In genomic region chr13:51753168-51753465, GRCm38 (mm10) we compare ENCODE assay signal across 10 mouse cellular contexts. TPM values are rescaled to one million over a fixed set of nuclear protein-coding genes. Genes with fewer than 3 reads are reported as not detected.
A peak's percentile ranks its signal among the peaks of the same experiment; 100 is the strongest.
DNase-seq lines count a peak whose midpoint lies in the region; ATAC-seq and TF ChIP-seq lines count a peak whose summit lies in the region.
"Had no signal": no experiment of that assay in that cellular context is flagged by ENCODE, and none has a peak within 500 bp of the region (broad histone marks: within the 10 kb centered on the region; RNA-seq: fewer than 3 reads in every experiment).

No protein-coding gene starts in this region.

- peaks cover 71% of the 10 kb centered on the region for H3K4me1 ChIP-seq in heart, embryonic 16.5 days (ENCODE audit: control insufficient read depth, insufficient read depth, low read length)
- peaks cover 11% of the 10 kb centered on the region for H3K4me1 ChIP-seq in heart, adult 2 months (ENCODE audit: control insufficient read depth, insufficient read depth, low read length)
- peaks cover 97% of the 10 kb centered on the region for H3K4me1 ChIP-seq in E14TG2a.4 (replicated peaks; ENCODE audit: low read depth, low read length)
- H3K4me1 ChIP-seq in embryonic facial prominence, embryonic 14.5 days (ENCODE audit: control insufficient read depth, insufficient read depth, low read length), result peaks cover 58% of the 10 kb centered on the region
- H3K4me1 ChIP-seq in limb, embryonic 14.5 days (ENCODE audit: control insufficient read depth, insufficient read depth, low read length), result peaks cover 43% of the 10 kb centered on the region

- peak overlapping the region; percentile 55 for H3K9ac ChIP-seq in heart, embryonic 16.5 days (ENCODE audit: low read length)
- H3K9ac ChIP-seq in heart, adult 2 months (ENCODE audit: low read depth, low read length), result no peak overlapping the region
- H3K9ac ChIP-seq in embryonic facial prominence, embryonic 14.5 days (ENCODE audit: low read depth, low read length), result no peak overlapping the region
- H3K9ac ChIP-seq in limb, embryonic 14.5 days (ENCODE audit: low read depth, low read length, severe bottlenecking), result 0 out of 2 replicates have a peak overlapping the region, but pooled peaks have one; percentile 21

- WGBS in heart, embryonic 16.5 days, result 52% methylated on average over 6 of the region's 6 CpGs
- WGBS in heart, adult 2 months, result 76% methylated on average over 6 of the region's 6 CpGs
- WGBS in embryonic facial prominence, embryonic 14.5 days, result 54% methylated on average over 6 of the region's 6 CpGs
- WGBS in limb, embryonic 14.5 days, result 39% methylated on average over 6 of the region's 6 CpGs

- H3K9me3 ChIP-seq in heart, embryonic 16.5 days (replicated peaks; ENCODE audit: control insufficient read depth, low read length), result no peaks in the 10 kb centered on the region
- no peaks in the 10 kb centered on the region for H3K9me3 ChIP-seq in E14TG2a.4 (ENCODE audit: low read length)
- no peaks in the 10 kb centered on the region for H3K9me3 ChIP-seq in embryonic facial prominence, embryonic 14.5 days (ENCODE audit: control insufficient read depth, low read length)
- H3K9me3 ChIP-seq in limb, embryonic 14.5 days (ENCODE audit: control insufficient read depth, low read length), result no peaks in the 10 kb centered on the region

- H3K4me3 ChIP-seq in heart, embryonic 16.5 days (ENCODE audit: low read length), result no peak overlapping the region
- H3K4me3 ChIP-seq in heart, adult 2 months, result no peak overlapping the region
- peak overlapping the region; percentile 60 for H3K4me3 ChIP-seq in E14TG2a.4 (replicated peaks; ENCODE audit: low read length)
- no peak overlapping the region for H3K4me3 ChIP-seq in embryonic facial prominence, embryonic 14.5 days (ENCODE audit: low read depth, low read length)
- no peak overlapping the region for H3K4me3 ChIP-seq in limb, embryonic 14.5 days (replicated peaks; ENCODE audit: low read length)

- DNase-seq in heart, adult 2 months, result no peak
- no peak for DNase-seq in embryonic facial prominence, embryonic 14.5 days (ENCODE audit: low spot score)
- no peak for DNase-seq in limb, embryonic 14.5 days (ENCODE audit: low spot score)
- DNase-seq in lung, postnatal 36 days, result no peak
- DNase-seq in gastrocnemius, postnatal 36 days, result no peak
- DNase-seq: adrenal gland, adult 8-10 months; lung, postnatal 14 days had no signal

- no peaks in the 10 kb centered on the region for H3K27me3 ChIP-seq in heart, embryonic 16.5 days (ENCODE audit: control insufficient read depth, insufficient read depth, low read length)
- H3K27me3 ChIP-seq in heart, adult 2 months (ENCODE audit: control insufficient read depth, insufficient read depth, low read length), result no peaks in the 10 kb centered on the region
- H3K27me3 ChIP-seq in E14TG2a.4 (ENCODE audit: insufficient read depth, low read length), result no peaks in the 10 kb centered on the region
- no peaks in the 10 kb centered on the region for H3K27me3 ChIP-seq in embryonic facial prominence, embryonic 14.5 days (replicated peaks; ENCODE audit: control insufficient read depth, insufficient read depth, low read length)
- no peaks in the 10 kb centered on the region for H3K27me3 ChIP-seq in limb, embryonic 14.5 days (ENCODE audit: control insufficient read depth, insufficient read depth, low read length)

- TF ChIP-seq POLR2A in heart, adult 2 months (IDR thresholded peaks at IDR 0.05; ENCODE audit: insufficient read depth, low read depth, low read length), result no peak
- TF ChIP-seq POLR2A in limb, embryonic 14.5 days (IDR thresholded peaks at IDR 0.05; ENCODE audit: borderline replicate concordance, extremely low read depth, insufficient read depth, insufficient read length), result no peak

- no peak for TF ChIP-seq CTCF in heart, adult 2 months (IDR thresholded peaks at IDR 0.05)
- no peak for TF ChIP-seq CTCF in E14TG2a.4 (conservative IDR thresholded peaks at IDR 0.05; ENCODE audit: low read length)

- no peak overlapping the region for H3K4me2 ChIP-seq in heart, embryonic 16.5 days (ENCODE audit: low read depth, low read length)
- H3K4me2 ChIP-seq in embryonic facial prominence, embryonic 14.5 days (ENCODE audit: low read depth, low read length), result no peak overlapping the region
- no peak overlapping the region for H3K4me2 ChIP-seq in limb, embryonic 14.5 days (replicated peaks; ENCODE audit: low read depth, low read length, severe bottlenecking)

- peak overlapping the region; percentile 28; the same call in 1 of the 2 replicates for H3K27ac ChIP-seq in heart, embryonic 16.5 days (ENCODE audit: low read length)
- no peak overlapping the region for H3K27ac ChIP-seq in heart, adult 2 months
- peak overlapping the region; percentile 3; the same call in 1 of the 2 replicates for H3K27ac ChIP-seq in embryonic facial prominence, embryonic 14.5 days (replicated peaks; ENCODE audit: low read depth, low read length)
- no peak overlapping the region for H3K27ac ChIP-seq in limb, embryonic 14.5 days (replicated peaks; ENCODE audit: low read depth, low read length)

- intact Hi-C loops in heart, adult 2 months (cut with DNase I), result no loop called here
- intact Hi-C loops in gastrocnemius, postnatal 36 days (cut with DNase I), result no loop called here

- no peak for TF ChIP-seq EP300 in heart, adult 2 months (IDR thresholded peaks at IDR 0.05; ENCODE audit: insufficient read depth, low read depth, low read length)

- H3K79me2 ChIP-seq in heart, adult 2 months (replicated peaks; ENCODE audit: control insufficient read depth, insufficient read depth, low read length), result no peaks in the 10 kb centered on the region

- no peak for ATAC-seq in heart, embryonic 16.5 days (replicated peaks; ENCODE audit: extremely low read depth, insufficient read depth, low FRiP score)
- no peak for ATAC-seq in embryonic facial prominence, embryonic 14.5 days (ENCODE audit: low read depth)
- ATAC-seq in limb, embryonic 14.5 days (ENCODE audit: low FRiP score, low read depth), result no peak
- ATAC-seq in megakaryocyte-erythroid progenitor cell, adult 5-6 weeks (replicated peaks; ENCODE audit: low FRiP score, low TSS enrichment, poor library complexity, severe bottlenecking), result no peak

- H3K36me3 ChIP-seq in heart, embryonic 16.5 days (ENCODE audit: control insufficient read depth, insufficient read depth), result no peaks in the 10 kb centered on the region
- H3K36me3 ChIP-seq in heart, adult 2 months (ENCODE audit: control insufficient read depth, insufficient read depth, low read length), result no peaks in the 10 kb centered on the region
- H3K36me3 ChIP-seq in E14TG2a.4 (ENCODE audit: insufficient read depth, low read length), result peaks cover 4% of the 10 kb centered on the region; the same call in 1 of the 2 replicates
- H3K36me3 ChIP-seq in embryonic facial prominence, embryonic 14.5 days (ENCODE audit: control insufficient read depth, insufficient read depth, low read length), result no peaks in the 10 kb centered on the region
- H3K36me3 ChIP-seq in limb, embryonic 14.5 days (ENCODE audit: control insufficient read depth, insufficient read depth, low read length), result no peaks in the 10 kb centered on the region

RNA-seq across cellular contexts. Expression of gene Sema4d, which starts 40.4 kb away (rescaled TPM):
- 17.6 and 22.5 TPM in 2 replicates for polyA plus RNA-seq in heart, embryonic 16.5 days (2015; fragmentation: Nextera tagmentation; extraction: Ambion mirVana)
- total RNA-seq in heart, adult 2 months (2021), result 10 to 100 TPM; 52.2 to 67.6 TPM
- polyA plus RNA-seq in heart, adult 2 months (2012; rRNA removed), result 51.7 and 52.2 TPM in 2 replicates
- polyA plus RNA-seq in embryonic facial prominence, embryonic 14.5 days (2014; fragmentation: Nextera tagmentation; extraction: Ambion mirVana), result 11.1 and 11.7 TPM in 2 replicates
- 8.5 and 9.6 TPM in 2 replicates for polyA plus RNA-seq in limb, embryonic 14.5 days (2012; rRNA removed)
- 6.8 and 8.0 TPM in 2 replicates for polyA plus RNA-seq in limb, embryonic 14.5 days (2014; fragmentation: Nextera tagmentation; extraction: Ambion mirVana)
- total RNA-seq in megakaryocyte-erythroid progenitor cell, adult 5-6 weeks (2014; fragmentation: Nextera tagmentation), result 38.5 and 38.8 TPM in 2 replicates
- 16.0 and 18.0 TPM in 2 replicates for total RNA-seq in megakaryocyte-erythroid progenitor cell, adult 5-6 weeks (2017)
- total RNA-seq in gastrocnemius, postnatal 36 days (2021), result 100 to 1,000 TPM; 123 to 134 TPM

Comparison
In these comparisons a context has a peak if more than half of its experiments do, and no peak if none do; other contexts are left out.
1. H3K27ac ChIP-seq: peak in heart, embryonic 16.5 days (single experiment) and embryonic facial prominence, embryonic 14.5 days (single experiment); none in heart, adult 2 months (single experiment) and limb, embryonic 14.5 days (single experiment).
2. H3K9ac ChIP-seq: peak in heart, embryonic 16.5 days (single experiment) and limb, embryonic 14.5 days (single experiment); none in heart, adult 2 months (single experiment) and embryonic facial prominence, embryonic 14.5 days (single experiment).